Mouse (Mus musculus) brain, embryonic 14.5 days (tissue): ENCODE measurements around the gene Plcg1.

Experiments
- CTCF ChIP-seq: fragments of 200-500 bp; IDR thresholded peaks from 2 replicates; pipeline ENCODE4 v1.5.1; 2012; ENCODE audit warnings: inconsistent platforms, mild to moderate bottlenecking, moderate library complexity, borderline replicate concordance; ENCODE audit not compliant: insufficient read depth, insufficient read length; ENCODE audit errors: extremely low read depth
- POLR2A ChIP-seq: fragments of 200-500 bp; IDR thresholded peaks from 2 replicates; pipeline ENCODE4 v1.6.1; 2012; ENCODE audit warnings: mild to moderate bottlenecking, inconsistent platforms, borderline replicate concordance; ENCODE audit not compliant: poor library complexity, insufficient read depth, insufficient read length, severe bottlenecking; ENCODE audit errors: extremely low read depth

DNA sequence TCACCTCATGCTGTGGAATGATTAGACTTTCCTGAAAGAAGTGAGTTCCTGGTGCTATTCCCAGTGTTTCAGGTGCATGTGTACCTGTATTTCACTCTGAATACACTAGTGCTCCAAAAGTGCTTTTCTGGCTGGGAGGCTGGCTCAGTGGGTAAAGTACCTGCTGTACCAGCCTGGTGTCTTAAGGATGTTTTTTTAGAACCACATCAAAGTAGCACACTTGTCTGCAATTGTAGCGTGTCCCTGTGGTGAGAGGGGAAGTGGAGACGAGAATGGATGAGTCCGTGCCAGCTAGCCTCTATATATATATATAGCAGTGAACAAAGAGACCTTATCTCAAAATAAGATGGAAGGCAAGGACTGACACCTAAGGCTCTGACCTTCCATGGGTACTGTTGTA is 29.5 kb upstream of the Plcg1 start:
- TF ChIP-seq CTCF (no peak), POLR2A (no peak)
